Comparison of ENCODE assay signal across 8 mouse cellular contexts in genomic region chr2:39008350-39008851, GRCm38 (mm10). TPM values are rescaled to one million over a fixed set of nuclear protein-coding genes. Genes with fewer than 3 reads are reported as not detected.
A peak's percentile ranks its signal among the peaks of the same experiment; 100 is the strongest.
DNase-seq lines count a peak whose midpoint lies in the region; ATAC-seq and TF ChIP-seq lines count a peak whose summit lies in the region.

No protein-coding gene starts in this region.

- in situ Hi-C loops in ES-E14 (cut with MboI; ENCODE audit: low sequenced_read_pairs in 2 of 2, unreplicated experiment in 2 of 2) = no loop called here

- no peak for DNase-seq in kidney, postnatal 14 days
- DNase-seq in ES-E14 (ENCODE audit: low read depth, low spot score) = no peak
- no peak for DNase-seq in limb, embryonic 11.5 days (ENCODE audit: low spot score)
- no peak for DNase-seq in thymus, adult 18-20 months

- no peaks in the 10 kb centered on the region for H3K27me3 ChIP-seq in kidney, embryonic 14.5 days (ENCODE audit: control insufficient read depth, insufficient read depth, low read length)
- H3K27me3 ChIP-seq in embryonic facial prominence, embryonic 15.5 days = no peaks in the 10 kb centered on the region
- H3K27me3 ChIP-seq in limb, embryonic 11.5 days (ENCODE audit: control insufficient read depth, insufficient read depth, low read length) = no peaks in the 10 kb centered on the region
- H3K27me3 ChIP-seq in midbrain, embryonic 16.5 days (ENCODE audit: control insufficient read depth, insufficient read depth, low read depth, low read length) = no peaks in the 10 kb centered on the region

- H3K36me3 ChIP-seq in kidney, embryonic 14.5 days (ENCODE audit: control insufficient read depth, insufficient read depth, low read length) = peaks cover 17% of the 10 kb centered on the region
- H3K36me3 ChIP-seq in ES-E14 (ENCODE audit: control insufficient read depth, insufficient read depth, low read length, poor library complexity, severe bottlenecking) = peaks cover 19% of the 10 kb centered on the region
- peaks cover 10% of the 10 kb centered on the region for H3K36me3 ChIP-seq in embryonic facial prominence, embryonic 15.5 days
- H3K36me3 ChIP-seq in limb, embryonic 11.5 days (ENCODE audit: control insufficient read depth, insufficient read depth, low read length) = peaks cover 7% of the 10 kb centered on the region
- peaks cover under 1% of the 10 kb centered on the region; the same call in 1 of the 2 replicates for H3K36me3 ChIP-seq in midbrain, embryonic 16.5 days (ENCODE audit: control insufficient read depth, insufficient read depth, low read length)

- H3K4me3 ChIP-seq in kidney, embryonic 14.5 days (ENCODE audit: low read length) = peak overlapping the region; percentile 73
- peak overlapping the region; percentile 78 to 98 for H3K4me3 ChIP-seq in ES-E14 (ENCODE audit: insufficient read depth in 1 of 2, low read depth in 1 of 2, low read length in 2 of 2, poor library complexity in 1 of 2, severe bottlenecking in 1 of 2)
- H3K4me3 ChIP-seq in embryonic facial prominence, embryonic 15.5 days (replicated peaks) = peak overlapping the region; percentile 89
- H3K4me3 ChIP-seq in limb, embryonic 11.5 days (ENCODE audit: low read depth, low read length) = peak overlapping the region; percentile 92
- H3K4me3 ChIP-seq in midbrain, embryonic 16.5 days (ENCODE audit: low read depth, low read length) = peak overlapping the region; percentile 72

- H3K9ac ChIP-seq in kidney, embryonic 14.5 days (ENCODE audit: low read depth, low read length) = peak overlapping the region; percentile 72
- H3K9ac ChIP-seq in ES-E14 (ENCODE audit: insufficient read depth, low read depth, low read length, poor library complexity, severe bottlenecking) = peak overlapping the region; percentile 99
- peak overlapping the region; percentile 90 for H3K9ac ChIP-seq in embryonic facial prominence, embryonic 15.5 days
- peak overlapping the region; percentile 90 for H3K9ac ChIP-seq in limb, embryonic 11.5 days (ENCODE audit: low read length)
- peak overlapping the region; percentile 86 for H3K9ac ChIP-seq in midbrain, embryonic 16.5 days (ENCODE audit: low read depth, low read length)

- H3K27ac ChIP-seq in kidney, embryonic 14.5 days (ENCODE audit: low read depth, low read length) = peak overlapping the region; percentile 81
- H3K27ac ChIP-seq in ES-E14 (ENCODE audit: insufficient read depth, low read depth, low read length, poor library complexity, severe bottlenecking) = peak overlapping the region; percentile 72; the same call in 1 of the 2 replicates
- H3K27ac ChIP-seq in embryonic facial prominence, embryonic 15.5 days (replicated peaks) = peak overlapping the region; percentile 96
- peak overlapping the region; percentile 66 for H3K27ac ChIP-seq in limb, embryonic 11.5 days (replicated peaks; ENCODE audit: low read depth, low read length)
- peak overlapping the region; percentile 91 for H3K27ac ChIP-seq in midbrain, embryonic 16.5 days (ENCODE audit: low read length)

- peaks cover 23% of the 10 kb centered on the region for H3K4me1 ChIP-seq in kidney, embryonic 14.5 days (ENCODE audit: control insufficient read depth, insufficient read depth, low read length)
- H3K4me1 ChIP-seq in ES-E14 (ENCODE audit: control insufficient read depth in 2 of 2, insufficient read depth in 2 of 2, low read length in 2 of 2, poor library complexity in 1 of 2) = peaks cover 3 to 4% of the 10 kb centered on the region in 2 experiments; a peak in 3 of 4 replicates
- H3K4me1 ChIP-seq in embryonic facial prominence, embryonic 15.5 days = peaks cover 38% of the 10 kb centered on the region
- H3K4me1 ChIP-seq in limb, embryonic 11.5 days (ENCODE audit: control insufficient read depth, insufficient read depth, low read length) = peaks cover 16% of the 10 kb centered on the region
- H3K4me1 ChIP-seq in midbrain, embryonic 16.5 days (ENCODE audit: control insufficient read depth, insufficient read depth, low read length) = peaks cover 41% of the 10 kb centered on the region

- under 1% methylated on average over 18 of the region's 25 CpGs for WGBS in kidney, embryonic 14.5 days
- 2% methylated on average over 24 of the region's 25 CpGs for WGBS in embryonic facial prominence, embryonic 15.5 days
- WGBS in limb, embryonic 11.5 days = 0% methylated on average over 25 of the region's 25 CpGs
- 0% methylated on average over 25 of the region's 25 CpGs for WGBS in midbrain, embryonic 16.5 days

- ATAC-seq in kidney, embryonic 14.5 days (ENCODE audit: low FRiP score, low TSS enrichment) = peak; percentile 55
- peak; percentile 34 for ATAC-seq in embryonic facial prominence, embryonic 15.5 days (ENCODE audit: insufficient number of reproducible peaks, low FRiP score, low TSS enrichment, low read depth)
- ATAC-seq in limb, embryonic 11.5 days (ENCODE audit: insufficient number of reproducible peaks, low FRiP score, low TSS enrichment, low read depth) = peak; percentile 41; the same call in 1 of the 2 replicates
- ATAC-seq in midbrain, embryonic 16.5 days = peak; percentile 54
- no peak for ATAC-seq in monocyte, adult 5-6 weeks (replicated peaks; ENCODE audit: insufficient number of reproducible peaks, low FRiP score, low TSS enrichment, poor library complexity, severe bottlenecking)

- peak overlapping the region; percentile 71 for H3K4me2 ChIP-seq in kidney, embryonic 14.5 days (replicated peaks; ENCODE audit: low read depth, low read length)
- H3K4me2 ChIP-seq in embryonic facial prominence, embryonic 15.5 days (replicated peaks) = peak overlapping the region; percentile 82
- H3K4me2 ChIP-seq in limb, embryonic 11.5 days (ENCODE audit: low read depth, severe bottlenecking) = peak overlapping the region; percentile 86
- peak overlapping the region; percentile 84 for H3K4me2 ChIP-seq in midbrain, embryonic 16.5 days (ENCODE audit: low read length)

- H3K9me3 ChIP-seq in kidney, embryonic 14.5 days (ENCODE audit: control insufficient read depth, low read length) = no peaks in the 10 kb centered on the region
- no peaks in the 10 kb centered on the region for H3K9me3 ChIP-seq in ES-E14 (ENCODE audit: control insufficient read depth, insufficient read depth, low read depth, low read length)
- H3K9me3 ChIP-seq in embryonic facial prominence, embryonic 15.5 days (replicated peaks) = no peaks in the 10 kb centered on the region
- H3K9me3 ChIP-seq in limb, embryonic 11.5 days (ENCODE audit: control insufficient read depth, low read length) = no peaks in the 10 kb centered on the region
- no peaks in the 10 kb centered on the region for H3K9me3 ChIP-seq in midbrain, embryonic 16.5 days (replicated peaks; ENCODE audit: control insufficient read depth, low read length, poor library complexity, severe bottlenecking)

TF ChIP-seq in ES-E14, 5 proteins besides CTCF, POLR2A, EP300 and RAD21:
- TF ChIP-seq HCFC1 (IDR thresholded peaks at IDR 0.05; ENCODE audit: borderline replicate concordance, insufficient read depth, low read length) (no peak), MAFK (IDR thresholded peaks at IDR 0.05; ENCODE audit: insufficient read depth, low read depth, low read length) (no peak), ZNF384 (IDR thresholded peaks at IDR 0.05; ENCODE audit: low read depth, low read length) (no peak), ZC3H11A (IDR thresholded peaks at IDR 0.05; ENCODE audit: borderline replicate concordance, low read depth, low read length) (no peak), CHD2 (IDR thresholded peaks at IDR 0.05; ENCODE audit: low read depth, low read length) (no peak)
TF ChIP-seq in ES-E14: peak in this region for 0.

RNA-seq across cellular contexts. Expression of gene Rpl35, which starts 3.0 kb away (rescaled TPM):
- polyA plus RNA-seq in kidney, embryonic 14.5 days (2014; fragmentation: Nextera tagmentation; extraction: Ambion mirVana) = 1,034 and 1,450 TPM in 2 replicates
- total RNA-seq in ES-E14 (2012; rRNA removed) = 1,385 and 1,524 TPM in 2 replicates
- polyA plus RNA-seq in embryonic facial prominence, embryonic 15.5 days (2015; fragmentation: Nextera tagmentation; extraction: Ambion mirVana) = 941 and 1,047 TPM in 2 replicates
- polyA plus RNA-seq in limb, embryonic 11.5 days (2014; fragmentation: Nextera tagmentation; extraction: Ambion mirVana) = 1,159 and 1,170 TPM in 2 replicates
- 563 and 566 TPM in 2 replicates for polyA plus RNA-seq in midbrain, embryonic 16.5 days (2015; fragmentation: Nextera tagmentation; extraction: Ambion mirVana)
- 398 to 553 TPM (median 528 TPM) in 3 replicates for total RNA-seq in monocyte, adult 5-6 weeks (2017)

RNA-seq across cellular contexts. Expression of gene Arpc5l, which starts 3.3 kb away (rescaled TPM):
- 139 and 148 TPM in 2 replicates for polyA plus RNA-seq in kidney, embryonic 14.5 days (2014; fragmentation: Nextera tagmentation; extraction: Ambion mirVana)
- 42.0 and 58.4 TPM in 2 replicates for total RNA-seq in ES-E14 (2012; rRNA removed)
- 133 and 135 TPM in 2 replicates for polyA plus RNA-seq in embryonic facial prominence, embryonic 15.5 days (2015; fragmentation: Nextera tagmentation; extraction: Ambion mirVana)
- polyA plus RNA-seq in limb, embryonic 11.5 days (2014; fragmentation: Nextera tagmentation; extraction: Ambion mirVana) = 106 and 115 TPM in 2 replicates
- 137 and 141 TPM in 2 replicates for polyA plus RNA-seq in midbrain, embryonic 16.5 days (2015; fragmentation: Nextera tagmentation; extraction: Ambion mirVana)
- 82.4 to 119 TPM (median 91.7 TPM) in 3 replicates for total RNA-seq in monocyte, adult 5-6 weeks (2017)

RNA-seq across cellular contexts. Expression of gene Wdr38, which starts 11.1 kb away (rescaled TPM):
- 1.4 and 1.7 TPM in 2 replicates for polyA plus RNA-seq in kidney, embryonic 14.5 days (2014; fragmentation: Nextera tagmentation; extraction: Ambion mirVana)
- 1.7 and 2.6 TPM in 2 replicates for total RNA-seq in ES-E14 (2012; rRNA removed)
- 2.2 and 4.2 TPM in 2 replicates for polyA plus RNA-seq in embryonic facial prominence, embryonic 15.5 days (2015; fragmentation: Nextera tagmentation; extraction: Ambion mirVana)
- polyA plus RNA-seq in limb, embryonic 11.5 days (2014; fragmentation: Nextera tagmentation; extraction: Ambion mirVana) = 1.1 and 1.7 TPM in 2 replicates
- 1.8 and 2.3 TPM in 2 replicates for polyA plus RNA-seq in midbrain, embryonic 16.5 days (2015; fragmentation: Nextera tagmentation; extraction: Ambion mirVana)
- total RNA-seq in monocyte, adult 5-6 weeks (2017) = 0.68 to 1.2 TPM (median 0.95 TPM) in 3 replicates

RNA-seq across cellular contexts. Expression of gene Golga1, which starts 56.9 kb away (rescaled TPM):
- polyA plus RNA-seq in kidney, embryonic 14.5 days (2014; fragmentation: Nextera tagmentation; extraction: Ambion mirVana) = 22.7 and 30.4 TPM in 2 replicates
- 7.6 and 9.1 TPM in 2 replicates for total RNA-seq in ES-E14 (2012; rRNA removed)
- polyA plus RNA-seq in embryonic facial prominence, embryonic 15.5 days (2015; fragmentation: Nextera tagmentation; extraction: Ambion mirVana) = 28.2 and 29.0 TPM in 2 replicates
- polyA plus RNA-seq in limb, embryonic 11.5 days (2014; fragmentation: Nextera tagmentation; extraction: Ambion mirVana) = 30.2 and 33.4 TPM in 2 replicates
- polyA plus RNA-seq in midbrain, embryonic 16.5 days (2015; fragmentation: Nextera tagmentation; extraction: Ambion mirVana) = 34.9 and 37.5 TPM in 2 replicates
- total RNA-seq in monocyte, adult 5-6 weeks (2017) = 24.4 to 41.1 TPM (median 25.1 TPM) in 3 replicates
